Mouse (Mus musculus) hindbrain, embryonic 12.5 days (tissue): ENCODE results near the gene Nxpe4. TPM values are rescaled to one million over a fixed set of nuclear protein-coding genes. Genes with fewer than 3 reads are reported as not detected.

Experiments
- ATAC-seq: fragments of 200-750 bp; cut with Nextera tagmentation; 2 replicates; pipeline ENCODE4 v1.8.0; 2017; ENCODE audit warnings: moderate TSS enrichment; ENCODE audit not compliant: low FRiP score
- H3K27ac ChIP-seq: fragments of 300-500 bp; sonication (generic); 2 replicates; pipeline ENCODE4 v1.5.1; 2016; ENCODE audit warnings: mild to moderate bottlenecking
- H3K27me3 ChIP-seq: fragments of 300-500 bp; sonication (generic); 2 replicates; pipeline ENCODE4 v1.6.1; 2016; ENCODE audit warnings: mild to moderate bottlenecking
- H3K36me3 ChIP-seq: fragments of 300-500 bp; sonication (generic); 2 replicates; pipeline ENCODE4 v1.6.1; 2016; ENCODE audit warnings: mild to moderate bottlenecking
- H3K4me1 ChIP-seq: fragments of 300-500 bp; sonication (generic); 2 replicates; pipeline ENCODE4 v1.6.1; 2016
- H3K4me2 ChIP-seq: fragments of 300-500 bp; sonication (generic); replicated peaks from 2 replicates; pipeline ENCODE4 v1.6.1; 2016; ENCODE audit warnings: mild to moderate bottlenecking
- H3K4me3 ChIP-seq: fragments of 300-500 bp; sonication (generic); 2 replicates; pipeline ENCODE4 v1.5.1; 2016; ENCODE audit warnings: mild to moderate bottlenecking
- H3K9ac ChIP-seq: fragments of 300-500 bp; sonication (generic); 2 replicates; pipeline ENCODE4 v1.6.1; 2016; ENCODE audit warnings: mild to moderate bottlenecking, moderate library complexity
- H3K9me3 ChIP-seq: fragments of 300-500 bp; sonication (generic); replicated peaks from 2 replicates; pipeline ENCODE4 v1.6.1; 2016; ENCODE audit warnings: mild to moderate bottlenecking
- WGBS: fragments of 180-500 bp; shearing (Covaris S2); methylation state at CpG from one replicate; pipeline ENCODE4 v1.1.7; 2016; 5-methylcytosine and 5-hydroxymethylcytosine counted together
- polyA plus RNA-seq: library from polyadenylated mRNA; unstranded; fragments of >200 nt; fragmentation: Nextera tagmentation; extraction: Ambion mirVana; gene quantifications from 2 replicates; pipeline ENCODE4 v1.2.1, GENCODE M21; 2016

Gene Nxpe4
- polyA plus RNA-seq, 1 experiment from 2014 or later = 8.1 TPM

DNA sequence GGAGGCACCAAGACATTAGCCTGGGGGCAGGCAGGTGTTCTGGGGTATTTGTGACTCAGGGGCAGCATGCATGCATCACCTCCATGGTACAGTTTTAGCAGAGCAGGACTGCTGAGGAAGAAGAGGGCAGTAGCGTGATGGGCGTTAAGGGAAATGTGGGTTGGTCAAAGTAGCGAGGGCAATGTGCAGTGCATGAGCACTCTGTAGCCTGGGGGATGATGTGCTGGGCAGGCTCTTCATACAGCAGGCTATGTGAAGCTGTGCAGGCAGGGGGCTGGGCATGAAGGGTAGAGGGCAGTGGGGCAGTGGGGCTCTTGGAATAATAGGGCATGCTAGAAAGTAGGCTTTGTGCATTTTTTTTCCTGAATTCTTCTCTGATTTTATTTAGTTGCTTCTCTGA, 82.4 kb downstream of the Nxpe4 start:
- WGBS = 80% methylated on average over 3 of the region's 3 CpGs
- ATAC-seq = no peak
- H3K27ac ChIP-seq = no peak overlapping the region

GRCm38 (mm10) chr9:48245525-48245924, 83.7 kb downstream of the Nxpe4 start:
- no peak overlapping the region for H3K4me2 ChIP-seq
- ATAC-seq = no peak
- no peaks in the 10 kb centered on the region for H3K9me3 ChIP-seq
- H3K27me3 ChIP-seq = no peaks in the 10 kb centered on the region
- 79% methylated on average over 1 of the region's 1 CpGs for WGBS
- H3K36me3 ChIP-seq = no peaks in the 10 kb centered on the region
- H3K9ac ChIP-seq = no peak overlapping the region
- H3K27ac ChIP-seq = no peak overlapping the region
- H3K4me1 ChIP-seq = peaks cover 11% of the 10 kb centered on the region; the same call in 1 of the 2 replicates
- H3K4me3 ChIP-seq = no peak overlapping the region

More for the DNA sequence above, 82.4 kb downstream of the Nxpe4 start:
- Histone ChIP-seq H3K9ac (no peak overlapping the region), H3K36me3 (no peaks in the 10 kb centered on the region), H3K4me2 (no peak overlapping the region), H3K4me3 (no peak overlapping the region), H3K4me1 (peaks cover 11% of the 10 kb centered on the region; the same call in 1 of the 2 replicates), H3K27me3 (no peaks in the 10 kb centered on the region), H3K9me3 (no peaks in the 10 kb centered on the region)

DNA sequence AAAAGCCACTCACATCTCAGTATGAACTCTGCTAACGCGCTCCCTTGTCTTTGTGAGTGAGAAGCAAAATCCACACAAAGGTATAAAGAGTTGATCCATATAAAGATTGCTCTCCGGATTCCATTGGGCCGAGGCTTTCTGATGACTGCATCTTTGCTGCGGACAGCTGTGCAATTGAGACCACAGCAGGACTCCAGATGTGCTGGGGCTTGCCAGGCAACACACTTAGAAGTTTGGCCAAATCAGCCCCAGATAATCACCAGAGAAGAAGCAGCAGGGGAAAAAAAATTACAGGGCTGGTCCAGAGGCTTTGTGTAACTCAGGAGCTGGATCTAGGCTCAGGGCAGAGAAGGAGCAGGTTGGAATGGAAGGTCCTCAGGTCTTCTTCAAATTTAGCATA, 85.5 kb downstream of the Nxpe4 start:
- no peak overlapping the region for H3K9ac ChIP-seq
- no peak overlapping the region for H3K27ac ChIP-seq
- no peaks in the 10 kb centered on the region for H3K9me3 ChIP-seq
- no peaks in the 10 kb centered on the region for H3K36me3 ChIP-seq
- no peaks in the 10 kb centered on the region for H3K27me3 ChIP-seq
- H3K4me2 ChIP-seq = no peak overlapping the region
- WGBS = 59% methylated on average over 5 of the region's 5 CpGs
- H3K4me3 ChIP-seq = no peak overlapping the region
- H3K4me1 ChIP-seq = peaks cover 16% of the 10 kb centered on the region
- ATAC-seq = no peak

GRCm38 (mm10) chr9:48252236-48252635, 90.4 kb downstream of the Nxpe4 start:
- WGBS = 15% methylated on average over 8 of the region's 8 CpGs
- Histone ChIP-seq H3K4me2 (no peak overlapping the region), H3K27ac (no peak overlapping the region), H3K36me3 (no peaks in the 10 kb centered on the region), H3K27me3 (peaks cover 3% of the 10 kb centered on the region; the same call in 1 of the 2 replicates), H3K9me3 (no peaks in the 10 kb centered on the region), H3K9ac (no peak overlapping the region), H3K4me3 (no peak overlapping the region), H3K4me1 (peaks cover 12% of the 10 kb centered on the region; the same call in 1 of the 2 replicates)
- ATAC-seq = no peak

DNA sequence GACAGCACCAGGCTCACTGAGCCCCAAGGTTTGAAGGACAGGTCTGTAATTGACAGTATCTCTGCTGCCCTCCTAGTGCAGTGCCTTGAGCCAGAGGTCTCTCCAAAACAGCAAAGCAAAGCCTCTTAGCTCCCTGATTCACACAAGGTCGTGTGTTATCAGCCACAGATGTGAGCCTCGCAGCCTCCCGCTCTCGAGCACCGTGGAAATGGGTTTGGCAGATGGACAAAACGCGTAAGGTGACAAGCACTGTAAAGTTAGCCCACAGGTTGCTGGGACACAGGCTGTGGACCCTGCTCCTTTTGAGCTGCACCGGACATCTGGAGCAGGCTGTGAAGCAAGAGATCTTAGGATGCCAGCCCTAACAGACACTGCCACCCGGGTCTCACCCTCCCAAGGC, 95.2 kb downstream of the Nxpe4 start:
- H3K4me3 ChIP-seq = no peak overlapping the region
- no peak overlapping the region for H3K27ac ChIP-seq
- ATAC-seq = no peak
- peaks cover 3% of the 10 kb centered on the region; the same call in 1 of the 2 replicates for H3K27me3 ChIP-seq
- H3K9ac ChIP-seq = no peak overlapping the region
- no peaks in the 10 kb centered on the region for H3K36me3 ChIP-seq
- WGBS = 60% methylated on average over 9 of the region's 9 CpGs
- H3K4me2 ChIP-seq = no peak overlapping the region
- H3K4me1 ChIP-seq = peaks cover 14% of the 10 kb centered on the region; the same call in 1 of the 2 replicates
- no peaks in the 10 kb centered on the region for H3K9me3 ChIP-seq

- Histone ChIP-seq H3K4me3 (no peak overlapping the region), H3K27ac (no peak overlapping the region), H3K4me2 (no peak overlapping the region), H3K36me3 (no peaks in the 10 kb centered on the region), H3K27me3 (peaks cover 1% of the 10 kb centered on the region; the same call in 1 of the 2 replicates), H3K9me3 (no peaks in the 10 kb centered on the region), H3K9ac (no peak overlapping the region), H3K4me1 (peaks cover 5% of the 10 kb centered on the region; the same call in 1 of the 2 replicates)
- 32% methylated on average over 12 of the region's 12 CpGs for WGBS
- 0 out of 2 replicates have a peak, but pooled peaks have one; percentile 58 for ATAC-seq
These were observed 96.1 kb downstream of the Nxpe4 start for GRCm38 (mm10) chr9:48257741-48258423.

GRCm38 (mm10) chr9:48264616-48265015, 102.8 kb downstream of the Nxpe4 start:
- Histone ChIP-seq H3K4me3 (no peak overlapping the region), H3K27ac (no peak overlapping the region), H3K9me3 (no peaks in the 10 kb centered on the region), H3K9ac (no peak overlapping the region), H3K4me1 (0 out of 2 replicates have a peak, but pooled peaks cover 7% of the 10 kb centered on the region), H3K36me3 (no peaks in the 10 kb centered on the region), H3K4me2 (no peak overlapping the region), H3K27me3 (no peaks in the 10 kb centered on the region)
- WGBS = 84% methylated on average over 6 of the region's 6 CpGs
- no peak for ATAC-seq

DNA sequence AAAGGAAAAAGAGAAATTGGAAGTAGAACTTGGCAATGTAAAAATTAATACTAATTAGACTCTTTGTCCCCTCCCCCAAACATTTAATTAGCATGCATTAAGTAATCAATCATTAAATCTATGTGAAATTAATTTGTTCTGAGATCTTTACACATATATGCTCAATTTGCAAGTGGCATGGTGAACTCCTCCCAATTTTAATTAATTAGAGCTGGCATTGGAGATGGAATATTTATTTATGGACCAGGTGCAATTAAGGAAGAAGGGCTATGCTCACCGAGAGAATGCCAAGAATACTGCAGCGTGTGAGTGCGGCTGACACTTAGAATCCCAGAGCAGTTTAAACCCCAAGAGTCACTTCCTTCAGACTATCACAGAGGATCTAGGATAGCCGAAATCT, 103.7 kb downstream of the Nxpe4 start:
- Histone ChIP-seq H3K36me3 (no peaks in the 10 kb centered on the region), H3K9me3 (no peaks in the 10 kb centered on the region), H3K4me2 (no peak overlapping the region), H3K27ac (no peak overlapping the region), H3K4me3 (no peak overlapping the region), H3K27me3 (no peaks in the 10 kb centered on the region), H3K9ac (no peak overlapping the region), H3K4me1 (0 out of 2 replicates have a peak, but pooled peaks cover 7% of the 10 kb centered on the region)
- no peak for ATAC-seq
- WGBS = 72% methylated on average over 4 of the region's 4 CpGs

DNA sequence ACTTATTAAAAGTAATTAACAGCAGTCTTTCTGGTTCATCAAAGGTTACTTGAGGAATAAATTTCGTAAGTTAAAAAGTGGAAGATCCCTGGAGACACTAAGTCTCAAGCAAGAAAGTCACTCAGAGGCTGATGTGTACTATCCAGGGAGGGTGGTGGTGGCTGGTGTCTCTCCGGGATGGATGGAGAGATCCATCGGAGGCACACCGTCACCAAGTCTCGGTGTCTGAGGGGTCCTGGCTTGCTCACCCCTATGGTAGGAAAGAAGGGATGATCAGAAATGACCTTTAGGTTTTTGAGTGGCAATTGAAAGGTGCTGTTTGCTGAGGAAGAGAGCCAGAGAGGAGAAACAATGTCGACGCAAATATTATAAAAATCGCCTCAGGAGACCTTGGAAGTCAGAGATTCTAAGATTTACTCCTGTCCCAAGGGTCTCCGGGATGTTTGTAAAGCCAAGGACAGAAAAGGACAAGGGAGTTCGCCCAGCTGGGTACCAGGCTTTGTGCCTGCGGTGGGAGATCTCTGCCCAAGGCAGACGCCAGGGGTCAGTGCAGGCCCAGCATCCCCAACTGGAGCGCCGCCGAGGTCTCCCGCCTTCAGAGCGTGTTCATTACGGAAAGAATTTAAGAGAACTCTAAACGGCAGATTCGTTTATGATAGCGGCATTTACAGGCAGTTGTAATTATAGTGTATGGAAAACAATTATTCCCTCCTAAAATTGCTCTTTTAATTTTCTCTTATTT, 104.6 kb downstream of the Nxpe4 start:
- WGBS = 12% methylated on average over 21 of the region's 21 CpGs
- Histone ChIP-seq H3K27me3 (no peaks in the 10 kb centered on the region), H3K9me3 (no peaks in the 10 kb centered on the region), H3K27ac (no peak overlapping the region), H3K4me1 (0 out of 2 replicates have a peak, but pooled peaks cover 7% of the 10 kb centered on the region), H3K36me3 (no peaks in the 10 kb centered on the region), H3K4me2 (peak overlapping the region; percentile 88), H3K9ac (0 out of 2 replicates have a peak overlapping the region, but pooled peaks have one; percentile 49), H3K4me3 (peak overlapping the region; percentile 40)
- peak; percentile 89; the same call in 1 of the 2 replicates for ATAC-seq

GRCm38 (mm10) chr9:48267028-48267441, 105.2 kb downstream of the Nxpe4 start:
- peak overlapping the region; percentile 49; the same call in 1 of the 2 replicates for H3K9ac ChIP-seq
- 1% methylated on average over 16 of the region's 16 CpGs for WGBS
- no peaks in the 10 kb centered on the region for H3K9me3 ChIP-seq
- no peaks in the 10 kb centered on the region for H3K27me3 ChIP-seq
- peak overlapping the region; percentile 88 for H3K4me2 ChIP-seq
- no peak overlapping the region for H3K27ac ChIP-seq
- ATAC-seq = peak; percentile 89
- H3K4me3 ChIP-seq = peak overlapping the region; percentile 40
- 0 out of 2 replicates have a peak, but pooled peaks cover 7% of the 10 kb centered on the region for H3K4me1 ChIP-seq
- no peaks in the 10 kb centered on the region for H3K36me3 ChIP-seq

DNA sequence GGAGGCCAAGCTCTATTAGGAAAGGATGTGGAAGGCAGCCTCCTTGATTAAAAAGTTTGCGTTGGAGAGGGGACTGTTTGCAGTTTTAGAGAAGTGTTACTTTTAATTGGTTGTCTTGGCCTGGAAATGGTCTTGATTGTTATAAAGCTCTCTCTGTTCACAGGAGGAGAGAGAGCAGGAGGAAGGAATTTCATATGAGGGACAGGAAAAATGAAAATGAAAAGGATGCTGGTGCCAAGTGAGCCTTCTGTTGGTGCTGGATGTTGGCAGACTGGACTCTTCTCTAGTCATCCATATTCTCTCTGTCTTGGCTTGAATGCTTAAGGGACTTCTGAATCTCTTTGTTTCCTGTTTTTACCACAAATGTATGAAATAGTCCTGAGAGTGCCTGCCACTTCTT, 106.1 kb downstream of the Nxpe4 start:
- 89% methylated on average over 1 of the region's 1 CpGs for WGBS
- H3K4me1 ChIP-seq = 0 out of 2 replicates have a peak, but pooled peaks cover 7% of the 10 kb centered on the region
- H3K27me3 ChIP-seq = no peaks in the 10 kb centered on the region
- no peak overlapping the region for H3K9ac ChIP-seq
- no peak for ATAC-seq
- H3K4me2 ChIP-seq = no peak overlapping the region
- no peak overlapping the region for H3K27ac ChIP-seq
- no peaks in the 10 kb centered on the region for H3K9me3 ChIP-seq
- no peaks in the 10 kb centered on the region for H3K36me3 ChIP-seq
- H3K4me3 ChIP-seq = no peak overlapping the region

GRCm38 (mm10) chr9:48276831-48277230, 115.0 kb downstream of the Nxpe4 start:
- H3K9me3 ChIP-seq = no peaks in the 10 kb centered on the region
- 93% methylated on average over 15 of the region's 15 CpGs for WGBS
- H3K27ac ChIP-seq = no peak overlapping the region
- H3K36me3 ChIP-seq = no peaks in the 10 kb centered on the region
- no peak overlapping the region for H3K4me3 ChIP-seq
- no peaks in the 10 kb centered on the region for H3K27me3 ChIP-seq
- no peak overlapping the region for H3K9ac ChIP-seq
- H3K4me1 ChIP-seq = no peaks in the 10 kb centered on the region
- no peak for ATAC-seq
- no peak overlapping the region for H3K4me2 ChIP-seq
